Mouse (Mus musculus) bone marrow macrophage, adult 2 months (primary cell): Measurements from ENCODE around the gene Micall1.

Experiments used
- CTCF ChIP-seq: IDR thresholded peaks from 2 replicates; pipeline ENCODE4 v1.5.1; 2012; ENCODE audit warnings: low read depth, mild to moderate bottlenecking, low read length, moderate library complexity
- POLR2A ChIP-seq: IDR thresholded peaks from 2 replicates; pipeline ENCODE4 v1.6.1; 2012; ENCODE audit warnings: mild to moderate bottlenecking, low read depth, low read length, borderline replicate concordance

GRCm38 (mm10) chr15:79098868-79099267, 9.8 kb upstream of the Micall1 start:
- TF ChIP-seq POLR2A, result no peak
- TF ChIP-seq CTCF, result no peak
